Mouse (Mus musculus) intestine, embryonic 14.5 days (tissue): ENCODE measurements around the gene Shank1. TPM values are rescaled to one million over a fixed set of nuclear protein-coding genes. Genes with fewer than 3 reads are reported as not detected.
A peak's percentile ranks its signal among the peaks of the same experiment; 100 is the strongest.

ENCODE experiments used
- ATAC-seq: fragments of 200-750 bp; cut with Nextera tagmentation; replicated peaks from 2 replicates; pipeline ENCODE4 v1.8.0; 2017; ENCODE audit warnings: low read depth, moderate number of reproducible peaks, moderate TSS enrichment, moderate library complexity; ENCODE audit not compliant: low FRiP score, low TSS enrichment
- DNase-seq: peaks from one replicate; pipeline ENCODE4 v3.0.0-alpha.2; 2018; ENCODE audit warnings: low spot score
- H3K27ac ChIP-seq: fragments of 300-500 bp; sonication (generic); 2 replicates; pipeline ENCODE4 v1.5.1; 2014; ENCODE audit warnings: low read depth, mild to moderate bottlenecking, control low read depth
- H3K27me3 ChIP-seq: fragments of 300-500 bp; sonication (generic); replicated peaks from 2 replicates; pipeline ENCODE4 v1.6.1; 2014; ENCODE audit warnings: low read length, control low read depth; ENCODE audit not compliant: control insufficient read depth, insufficient read depth
- H3K36me3 ChIP-seq: fragments of 300-500 bp; sonication (generic); 2 replicates; pipeline ENCODE4 v1.6.1; 2014; ENCODE audit warnings: low read length, control low read depth; ENCODE audit not compliant: control insufficient read depth, insufficient read depth
- H3K4me1 ChIP-seq: fragments of 300-500 bp; sonication (generic); replicated peaks from 2 replicates; pipeline ENCODE4 v1.6.1; 2014; ENCODE audit warnings: low read length, control low read depth, mixed read lengths; ENCODE audit not compliant: control insufficient read depth, insufficient read depth
- H3K4me2 ChIP-seq: fragments of 300-500 bp; sonication (generic); 2 replicates; pipeline ENCODE4 v1.6.1; 2014; ENCODE audit warnings: low read length
- H3K4me3 ChIP-seq: fragments of 300-500 bp; sonication (generic); 2 replicates; pipeline ENCODE4 v1.5.1; 2014; ENCODE audit warnings: low read depth, low read length, control low read depth, mixed read lengths
- H3K9ac ChIP-seq: fragments of 300-500 bp; sonication (generic); 2 replicates; pipeline ENCODE4 v1.6.1; 2014; ENCODE audit warnings: mild to moderate bottlenecking, low read length
- H3K9me3 ChIP-seq: fragments of 300-500 bp; sonication (generic); 2 replicates; pipeline ENCODE4 v1.6.1; 2016; ENCODE audit warnings: low read length, control low read depth; ENCODE audit not compliant: control insufficient read depth
- WGBS: fragments of 180-500 bp; shearing (Covaris S2); extraction: QIAGEN DNeasy Blood & Tissue Kit; methylation state at CpG from one replicate; pipeline ENCODE4 v1.1.7; 2014; 5-methylcytosine and 5-hydroxymethylcytosine counted together
- polyA plus RNA-seq: library from polyadenylated mRNA; unstranded; fragments of >200 nt; fragmentation: Nextera tagmentation; extraction: Ambion mirVana; gene quantifications from 2 replicates; pipeline ENCODE4 v1.2.1, GENCODE M21; 2014

Gene Shank1
- polyA plus RNA-seq, 1 experiment from 2014 or later: 3.0 TPM

GRCm38 (mm10) chr7:44326614-44327013, 16.6 kb downstream of the Shank1 start:
- H3K27ac ChIP-seq: no peak overlapping the region
- no peaks in the 10 kb centered on the region for H3K9me3 ChIP-seq
- ATAC-seq (no peak), DNase-seq (no peak)
- 48% methylated on average over 6 of the region's 6 CpGs for WGBS
- no peak overlapping the region for H3K4me2 ChIP-seq
- H3K9ac ChIP-seq: no peak overlapping the region
- no peaks in the 10 kb centered on the region for H3K36me3 ChIP-seq
- H3K4me1 ChIP-seq: no peaks in the 10 kb centered on the region
- 0 out of 2 replicates have a peak, but pooled peaks cover 3% of the 10 kb centered on the region for H3K27me3 ChIP-seq
- H3K4me3 ChIP-seq: no peak overlapping the region

- no peaks in the 10 kb centered on the region; the same call in 1 of the 2 replicates for H3K4me1 ChIP-seq
- H3K36me3 ChIP-seq: no peaks in the 10 kb centered on the region
- H3K4me2 ChIP-seq: no peak overlapping the region
- ATAC-seq: no peak
- DNase-seq: no peak
- WGBS: 67% methylated on average over 3 of the region's 3 CpGs
- peaks cover 26% of the 10 kb centered on the region for H3K27me3 ChIP-seq
- no peak overlapping the region for H3K4me3 ChIP-seq
- H3K9me3 ChIP-seq: no peaks in the 10 kb centered on the region
- no peak overlapping the region for H3K27ac ChIP-seq
- H3K9ac ChIP-seq: no peak overlapping the region
Observed at GRCm38 (mm10) chr7:44332336-44332735, 22.3 kb downstream of the Shank1 start.

GRCm38 (mm10) chr7:44334139-44334538, 24.1 kb downstream of the Shank1 start:
- Histone ChIP-seq H3K27me3 (peaks cover 44% of the 10 kb centered on the region), H3K27ac (no peak overlapping the region), H3K4me3 (no peak overlapping the region), H3K4me2 (no peak overlapping the region), H3K9ac (no peak overlapping the region), H3K36me3 (no peaks in the 10 kb centered on the region), H3K4me1 (no peaks in the 10 kb centered on the region; the same call in 1 of the 2 replicates), H3K9me3 (no peaks in the 10 kb centered on the region)
- WGBS: 70% methylated on average over 14 of the region's 14 CpGs
- no peak for DNase-seq
- ATAC-seq: no peak

- no peak overlapping the region for H3K9ac ChIP-seq
- WGBS: 3% methylated on average over 28 of the region's 40 CpGs
- H3K9me3 ChIP-seq: no peaks in the 10 kb centered on the region
- H3K4me3 ChIP-seq: peak overlapping the region; percentile 31
- DNase-seq (no peak), ATAC-seq (0 out of 2 replicates have a peak, but pooled peaks have one; percentile 52)
- no peaks in the 10 kb centered on the region for H3K36me3 ChIP-seq
- no peak overlapping the region for H3K27ac ChIP-seq
- H3K27me3 ChIP-seq: peaks cover 50% of the 10 kb centered on the region
- H3K4me1 ChIP-seq: no peaks in the 10 kb centered on the region; the same call in 1 of the 2 replicates
- H3K4me2 ChIP-seq: peak overlapping the region; percentile 64
Observed at GRCm38 (mm10) chr7:44335031-44335878, 25.2 kb downstream of the Shank1 start.

DNA sequence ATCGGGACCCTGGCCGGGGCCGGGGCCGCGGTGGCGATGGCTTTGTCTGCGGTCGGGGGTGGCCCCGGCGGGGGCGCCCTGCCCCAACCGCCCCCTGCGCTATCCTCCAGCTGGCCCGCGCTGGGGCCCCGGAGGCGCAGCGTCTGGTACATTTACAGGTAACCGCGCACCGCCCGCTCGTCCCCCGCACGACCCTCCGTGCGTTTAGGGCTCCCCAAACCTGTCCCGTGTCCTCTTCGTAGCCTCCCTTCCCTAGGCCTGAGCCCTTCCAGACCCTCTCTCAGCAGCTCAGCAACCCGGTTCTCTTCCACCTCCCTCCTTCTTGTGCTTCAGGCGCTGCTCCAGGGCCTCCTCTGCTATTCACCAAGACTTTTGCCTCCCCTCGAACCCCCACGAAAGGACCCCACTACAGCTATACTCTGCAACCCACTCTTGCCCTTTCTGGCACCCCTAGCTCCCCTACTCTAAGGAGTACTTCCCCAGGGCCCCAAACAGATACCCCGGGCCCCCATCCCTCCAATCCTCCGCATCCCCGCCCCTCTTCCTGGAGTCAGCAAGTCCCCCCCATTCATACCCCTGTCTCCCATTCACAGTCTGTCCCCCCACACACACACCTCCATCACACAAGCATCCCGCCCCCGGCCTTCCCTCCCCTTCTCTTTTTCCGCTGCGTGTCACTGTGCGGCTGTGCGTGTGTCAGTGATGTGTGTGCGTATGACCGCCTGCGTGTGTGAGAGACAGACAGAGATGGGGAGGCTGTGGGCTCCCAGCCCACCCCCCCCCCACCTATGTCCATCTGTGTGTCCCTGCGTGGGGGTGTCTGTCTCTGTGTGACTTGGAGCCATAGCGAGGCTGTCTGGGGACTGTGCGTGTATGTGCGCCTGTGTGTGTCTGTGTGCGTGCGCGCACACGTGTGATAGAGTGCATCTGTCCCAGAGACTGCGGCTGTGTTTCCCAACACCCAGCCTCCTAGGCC, 26.3 kb downstream of the Shank1 start:
- DNase-seq (no peak), ATAC-seq (peak; percentile 19; the same call in 1 of the 2 replicates)
- no peak overlapping the region for H3K27ac ChIP-seq
- no peak overlapping the region for H3K9ac ChIP-seq
- no peaks in the 10 kb centered on the region for H3K9me3 ChIP-seq
- no peaks in the 10 kb centered on the region; the same call in 1 of the 2 replicates for H3K4me1 ChIP-seq
- 4% methylated on average over 36 of the region's 54 CpGs for WGBS
- H3K36me3 ChIP-seq: no peaks in the 10 kb centered on the region
- peaks cover 50% of the 10 kb centered on the region for H3K27me3 ChIP-seq
- peak overlapping the region; percentile 64 for H3K4me2 ChIP-seq
- peak overlapping the region; percentile 31 for H3K4me3 ChIP-seq

- Histone ChIP-seq H3K36me3 (no peaks in the 10 kb centered on the region), H3K4me3 (peak overlapping the region; percentile 14; the same call in 1 of the 2 replicates), H3K4me1 (no peaks in the 10 kb centered on the region; the same call in 1 of the 2 replicates), H3K27ac (no peak overlapping the region), H3K9ac (no peak overlapping the region), H3K27me3 (peaks cover 50% of the 10 kb centered on the region), H3K4me2 (no peak overlapping the region), H3K9me3 (no peaks in the 10 kb centered on the region)
- ATAC-seq (no peak), DNase-seq (no peak)
- 5% methylated on average over 32 of the region's 32 CpGs for WGBS
Observed at GRCm38 (mm10) chr7:44337121-44337849, 27.2 kb downstream of the Shank1 start.

GRCm38 (mm10) chr7:44340226-44340625, 30.2 kb downstream of the Shank1 start:
- Histone ChIP-seq H3K36me3 (no peaks in the 10 kb centered on the region), H3K4me3 (no peak overlapping the region), H3K27me3 (peaks cover 45% of the 10 kb centered on the region), H3K4me1 (no peaks in the 10 kb centered on the region; the same call in 1 of the 2 replicates), H3K4me2 (no peak overlapping the region), H3K9me3 (no peaks in the 10 kb centered on the region), H3K27ac (no peak overlapping the region), H3K9ac (no peak overlapping the region)
- DNase-seq (no peak), ATAC-seq (no peak)
- 61% methylated on average over 6 of the region's 6 CpGs for WGBS

DNA sequence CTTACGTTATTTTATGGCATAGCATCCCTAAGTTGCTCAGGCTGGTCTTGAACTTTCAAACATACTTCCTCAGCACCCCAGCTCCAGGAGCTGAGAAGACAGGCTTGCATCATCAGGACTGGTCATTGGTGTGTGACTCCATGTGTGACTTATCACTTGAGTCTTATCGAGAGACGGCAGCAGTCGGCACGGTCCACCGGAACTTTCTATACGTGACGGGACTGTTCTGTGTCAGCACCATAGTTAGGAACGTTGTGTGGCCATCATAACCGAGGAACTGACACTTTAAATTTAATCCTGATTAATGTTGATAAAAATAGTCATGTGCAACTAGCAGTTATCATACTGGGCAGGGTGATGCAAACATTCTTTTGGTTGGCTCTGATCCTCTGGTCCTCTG, 31.1 kb downstream of the Shank1 start:
- ATAC-seq (no peak), DNase-seq (no peak)
- Histone ChIP-seq H3K4me3 (no peak overlapping the region), H3K4me2 (no peak overlapping the region), H3K36me3 (peaks cover under 1% of the 10 kb centered on the region; the same call in 1 of the 2 replicates), H3K9me3 (no peaks in the 10 kb centered on the region), H3K27ac (no peak overlapping the region), H3K9ac (no peak overlapping the region), H3K4me1 (no peaks in the 10 kb centered on the region; the same call in 1 of the 2 replicates), H3K27me3 (peaks cover 36% of the 10 kb centered on the region)
- 87% methylated on average over 10 of the region's 10 CpGs for WGBS
